Mouse (Mus musculus): ENCODE data around the gene Sh3gl3. TPM values are rescaled to one million over a fixed set of nuclear protein-coding genes. Genes with fewer than 3 reads are reported as not detected.

Sh3gl3 gene
- polyA plus RNA-seq (2014; fragmentation: Illumina TruSeq; extraction: RNeasy Lipid Tissue Mini Kit (QIAGEN cat#74804); ENCODE audit: low replicate concordance): 1.1 TPM

DNA sequence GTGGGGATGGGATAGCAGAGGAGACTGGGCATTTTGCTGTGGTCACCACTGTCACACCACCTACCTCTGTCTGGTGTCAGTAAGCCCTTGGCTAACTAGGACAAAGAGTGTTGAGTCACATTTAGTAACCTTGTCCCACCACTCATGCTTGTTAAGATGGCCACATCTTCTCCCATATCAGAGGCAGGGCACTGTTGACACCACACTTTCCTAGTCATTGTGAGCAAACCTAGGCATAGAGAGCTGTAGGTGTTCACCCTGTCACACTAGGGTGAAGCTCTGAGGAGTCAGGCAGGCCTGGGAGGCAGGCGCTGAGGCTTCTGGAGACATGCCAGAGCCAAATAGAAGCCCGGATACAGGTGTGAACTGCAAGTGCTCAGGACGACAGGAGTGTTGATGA, at the start of gene Sh3gl3:
Gene Sh3gl3 (plus strand): TSS at position 301 of the 400 bp plus-strand sequence.

DNA sequence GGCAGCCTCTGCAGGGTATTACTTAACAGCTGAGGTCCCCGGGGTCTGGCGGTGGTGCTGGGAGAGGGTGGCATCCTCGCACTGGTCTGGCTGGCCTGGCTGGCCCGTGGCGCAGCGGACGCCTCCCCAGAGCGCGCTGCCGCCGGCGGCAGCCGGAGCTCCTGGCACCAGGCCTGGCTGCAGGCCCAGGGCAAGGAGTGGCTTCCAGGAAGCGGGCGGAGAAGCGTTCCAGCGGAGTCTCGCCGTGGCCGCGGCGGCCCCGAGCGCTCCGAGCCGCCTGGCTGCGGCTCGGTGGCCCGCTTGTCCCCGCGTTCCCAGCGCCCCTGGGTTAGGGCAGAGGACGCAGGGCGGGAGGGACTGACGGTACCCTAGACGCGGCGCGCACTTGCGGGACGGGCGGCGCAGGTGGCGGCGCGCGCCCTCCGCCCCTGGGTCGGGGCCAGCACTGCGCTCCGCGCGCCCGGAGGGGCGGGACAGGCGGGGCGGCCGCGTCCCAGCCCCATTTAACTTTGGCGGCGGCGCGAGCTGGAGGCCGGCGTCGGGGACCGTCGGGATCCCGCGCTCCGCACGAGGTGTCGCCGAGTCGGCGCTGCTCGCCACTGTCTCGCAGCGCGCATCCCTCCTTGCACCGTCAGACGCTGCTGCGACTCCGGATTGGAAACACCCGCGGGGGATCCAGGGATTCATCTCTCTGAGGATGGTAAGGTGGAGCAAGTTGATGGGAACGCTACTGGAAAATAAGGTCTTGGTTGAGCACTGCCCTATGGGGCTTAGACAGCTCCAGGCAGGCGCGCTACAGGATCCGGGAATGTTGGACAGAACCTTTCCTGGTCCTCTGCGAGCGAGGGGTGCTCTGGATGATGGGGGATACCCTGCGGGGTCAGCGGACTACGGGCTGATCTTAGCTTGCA, 161.8 kb downstream of the Sh3gl3 start, which contains the start of gene Adamtsl3:
Gene Adamtsl3 (plus strand): TSS at position 484 of the 911 bp plus-strand sequence.

Other genes starting within 250 kb of the Sh3gl3 start
- 11.5 TPM for gene Hdgfl3, start 239.4 kb upstream of the Sh3gl3 start, polyA plus RNA-seq (2014; fragmentation: Illumina TruSeq; extraction: RNeasy Lipid Tissue Mini Kit (QIAGEN cat#74804); ENCODE audit: low replicate concordance)
- 0.19 TPM for gene Bnc1, start 181.5 kb upstream of the Sh3gl3 start, polyA plus RNA-seq (2014; fragmentation: Illumina TruSeq; extraction: RNeasy Lipid Tissue Mini Kit (QIAGEN cat#74804); ENCODE audit: low replicate concordance)
- gene Adamtsl3, start 161.9 kb downstream of the Sh3gl3 start, polyA plus RNA-seq (2014; fragmentation: Illumina TruSeq; extraction: RNeasy Lipid Tissue Mini Kit (QIAGEN cat#74804); ENCODE audit: low replicate concordance): 1.8 TPM

Data from small intestine, adult 10 weeks (tissue).